Mouse (Mus musculus) heart, embryonic 11.5 days (tissue): ENCODE results near the gene Icmt. TPM values are rescaled to one million over a fixed set of nuclear protein-coding genes. Genes with fewer than 3 reads are reported as not detected.

Experiments used
- ATAC-seq: fragments of 200-750 bp; cut with Nextera tagmentation; replicated peaks from 2 replicates; pipeline ENCODE4 v1.8.0; 2017; ENCODE audit warnings: moderate library complexity; ENCODE audit not compliant: insufficient number of reproducible peaks, low FRiP score, low TSS enrichment
- H3K27ac ChIP-seq: fragments of 300-500 bp; sonication (generic); 2 replicates; pipeline ENCODE4 v1.5.1; 2014; ENCODE audit warnings: mild to moderate bottlenecking, low read depth, low read length
- H3K27me3 ChIP-seq: fragments of 300-500 bp; sonication (generic); 2 replicates; pipeline ENCODE4 v1.6.1; 2014; ENCODE audit warnings: mild to moderate bottlenecking, low read length, mixed read lengths; ENCODE audit not compliant: control insufficient read depth, insufficient read depth
- H3K36me3 ChIP-seq: fragments of 300-500 bp; sonication (generic); 2 replicates; pipeline ENCODE4 v1.6.1; 2014; ENCODE audit warnings: mild to moderate bottlenecking, low read length, moderate library complexity, mixed read lengths; ENCODE audit not compliant: control insufficient read depth, insufficient read depth
- H3K4me1 ChIP-seq: fragments of 300-500 bp; sonication (generic); 2 replicates; pipeline ENCODE4 v1.6.1; 2014; ENCODE audit warnings: low read length; ENCODE audit not compliant: control insufficient read depth, insufficient read depth
- H3K4me2 ChIP-seq: fragments of 300-500 bp; sonication (generic); 2 replicates; pipeline ENCODE4 v1.6.1; 2014; ENCODE audit warnings: mild to moderate bottlenecking, moderate library complexity
- H3K4me3 ChIP-seq: fragments of 300-500 bp; sonication (generic); 2 replicates; pipeline ENCODE4 v1.5.1; 2014; ENCODE audit warnings: low read depth, low read length
- H3K9ac ChIP-seq: fragments of 300-500 bp; sonication (generic); 2 replicates; pipeline ENCODE4 v1.6.1; 2014; ENCODE audit warnings: mild to moderate bottlenecking, low read depth, low read length, moderate library complexity
- H3K9me3 ChIP-seq: fragments of 300-500 bp; sonication (generic); replicated peaks from 2 replicates; pipeline ENCODE4 v1.6.1; 2016; ENCODE audit warnings: low read length; ENCODE audit not compliant: control insufficient read depth
- WGBS: fragments of 180-500 bp; shearing (Covaris S2); extraction: QIAGEN DNeasy Blood & Tissue Kit; methylation state at CpG from one replicate; pipeline ENCODE4 v1.1.7; 2014; ENCODE audit not compliant: insufficient replicate concordance; 5-methylcytosine and 5-hydroxymethylcytosine counted together
- polyA plus RNA-seq: library from polyadenylated mRNA; unstranded; fragments of >200 nt; fragmentation: Nextera tagmentation; extraction: Ambion mirVana; gene quantifications from 2 replicates; pipeline ENCODE4 v1.2.1, GENCODE M21; 2014

The Icmt gene
- polyA plus RNA-seq = 15.9 and 22.6 TPM in 2 replicates

DNA sequence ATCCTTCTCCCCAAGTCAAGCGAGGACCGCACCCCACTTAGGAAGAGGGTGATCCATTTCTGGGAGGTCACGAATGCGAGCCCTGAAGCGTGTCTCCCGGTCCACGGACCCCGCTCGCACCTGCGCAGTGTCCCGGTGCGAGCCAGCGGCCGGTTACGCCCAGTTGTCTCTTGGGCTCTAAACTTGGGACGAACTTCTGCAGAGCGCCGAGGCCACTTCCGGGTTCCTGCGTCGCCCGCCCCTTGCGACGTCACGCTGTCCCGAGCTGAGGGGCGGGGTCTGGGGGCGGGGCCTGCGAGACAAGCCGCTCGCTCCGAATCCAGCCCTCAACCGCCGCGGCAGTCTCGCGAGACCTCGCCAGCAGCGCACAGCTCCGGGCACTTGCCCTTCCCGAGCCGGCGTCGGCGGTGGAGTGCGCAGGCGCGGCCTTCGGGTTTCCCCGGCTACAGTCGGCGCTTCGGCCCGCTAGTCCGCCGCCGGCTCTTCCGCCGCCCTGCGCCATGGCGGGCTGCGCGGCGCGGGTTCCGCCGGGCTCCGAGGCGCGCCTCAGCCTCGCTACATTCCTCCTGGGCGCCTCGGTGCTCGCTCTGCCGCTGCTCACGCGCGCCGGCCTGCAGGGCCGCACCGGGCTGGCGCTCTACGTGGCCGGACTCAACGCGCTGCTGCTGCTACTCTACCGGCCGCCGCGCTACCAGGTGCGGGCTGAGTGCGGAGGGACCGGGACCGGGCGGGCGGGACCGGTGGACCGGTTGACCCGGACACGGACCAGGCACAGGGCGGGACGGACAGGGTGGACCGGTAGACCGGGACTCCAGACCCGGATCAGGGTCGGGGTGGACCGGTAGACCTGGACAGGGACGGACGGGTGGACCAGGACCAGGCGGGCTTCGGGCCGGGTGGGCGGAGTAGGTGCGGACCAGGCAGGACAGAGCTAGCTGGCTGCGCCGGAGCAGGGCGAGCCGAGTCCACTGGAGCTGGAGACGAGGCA, at the start of gene Icmt:
TSS of gene Icmt (plus strand) at position 354 of the 988 bp plus-strand sequence.
- peak within 1 kb of the TSS; percentile 91 for H3K4me2 ChIP-seq
- peaks cover 16% of the 10 kb centered on the region for H3K4me1 ChIP-seq
- peak; percentile 93 for ATAC-seq
- peak within 1 kb of the TSS; percentile 79 for H3K27ac ChIP-seq
- peaks cover 9% of the 10 kb centered on the region; the same call in 1 of the 2 replicates for H3K36me3 ChIP-seq
- H3K27me3 ChIP-seq = peaks cover 18% of the 10 kb centered on the region
- H3K4me3 ChIP-seq = peak within 1 kb of the TSS; percentile 98
- peak within 1 kb of the TSS; percentile 97 for H3K9ac ChIP-seq
- WGBS = under 1% methylated on average over 109 of the region's 119 CpGs
- no peaks in the 10 kb centered on the region for H3K9me3 ChIP-seq

DNA sequence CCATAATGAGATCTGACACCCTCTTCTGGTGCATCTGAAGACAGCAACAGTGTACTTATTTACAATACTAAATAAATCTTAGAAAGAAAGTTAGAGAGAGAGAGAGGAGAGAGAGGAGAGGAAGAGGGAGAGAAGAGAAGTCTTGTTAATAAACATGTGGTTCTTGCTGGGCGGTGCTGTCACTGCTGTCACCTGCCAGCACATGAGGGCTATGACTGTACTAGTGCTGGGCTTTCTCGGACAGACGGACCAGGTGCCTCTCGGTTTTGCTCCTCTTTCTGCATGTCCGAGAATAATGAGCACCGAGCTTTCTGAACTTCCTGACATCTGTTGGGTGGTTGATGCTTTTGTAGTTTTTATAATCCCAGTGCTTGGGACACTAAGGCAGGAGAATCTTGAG, 46.4 kb upstream of the Icmt start:
- H3K4me3 ChIP-seq = no peak overlapping the region
- no peak for ATAC-seq

DNA sequence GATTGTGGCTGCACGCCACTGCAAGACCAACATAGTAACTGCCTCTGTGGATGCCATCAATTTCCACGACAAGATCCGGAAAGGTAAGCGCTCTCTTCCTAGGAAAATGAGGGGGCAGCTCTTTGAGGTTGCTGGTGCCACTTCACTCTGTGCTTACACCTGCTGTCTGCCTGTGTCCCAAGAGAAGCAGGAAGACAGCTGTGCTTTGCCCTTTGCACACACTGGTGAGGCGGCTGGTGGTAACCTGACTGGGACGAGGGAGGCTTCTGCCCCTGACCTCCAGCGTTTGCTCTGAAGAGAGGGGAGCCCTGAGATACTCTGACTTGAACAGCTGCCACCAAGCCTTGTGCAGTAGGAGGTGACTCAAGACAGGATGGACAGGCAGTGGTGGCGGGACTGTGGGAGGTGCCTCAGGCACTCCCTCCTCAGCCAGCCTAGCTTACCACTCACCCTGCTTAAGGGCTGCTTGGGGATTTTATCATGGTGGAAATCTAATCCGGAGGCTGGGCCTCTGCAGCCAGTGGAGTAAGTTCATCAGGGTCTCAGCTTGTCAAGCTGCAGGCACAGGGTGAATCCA, 43.8 kb upstream of the Icmt start:
- no peaks in the 10 kb centered on the region for H3K27me3 ChIP-seq

More for the DNA sequence above, 46.4 kb upstream of the Icmt start:
- Histone ChIP-seq H3K27me3 (no peaks in the 10 kb centered on the region), H3K9me3 (no peaks in the 10 kb centered on the region), H3K4me2 (no peak overlapping the region), H3K36me3 (peaks cover 3% of the 10 kb centered on the region; the same call in 1 of the 2 replicates), H3K4me1 (peaks cover 42% of the 10 kb centered on the region), H3K27ac (no peak overlapping the region), H3K9ac (no peak overlapping the region)
- 85% methylated on average over 6 of the region's 6 CpGs for WGBS

DNA sequence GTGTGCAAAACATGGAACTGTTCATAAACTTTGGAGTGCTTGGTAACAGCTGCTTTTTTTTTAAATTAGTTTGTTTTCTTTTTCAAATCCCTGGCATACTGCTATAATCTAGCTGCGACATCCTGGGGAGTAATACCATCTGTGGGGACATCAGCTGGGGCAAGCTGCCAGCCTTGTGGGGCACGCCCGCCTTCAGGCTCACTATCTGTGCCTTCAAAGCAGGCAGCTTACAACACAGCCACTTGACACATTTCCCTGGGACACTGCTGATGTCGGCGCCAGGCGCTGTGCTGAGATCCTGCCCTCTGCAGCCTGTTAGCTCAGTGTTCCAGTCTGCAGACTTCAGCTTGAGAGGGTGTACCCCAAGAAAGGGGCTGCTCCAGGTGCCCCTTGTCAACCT, 40.0 kb upstream of the Icmt start:
- Histone ChIP-seq H3K27ac (peak overlapping the region; percentile 55), H3K4me3 (no peak overlapping the region), H3K27me3 (no peaks in the 10 kb centered on the region), H3K4me1 (peaks cover 64% of the 10 kb centered on the region), H3K9ac (no peak overlapping the region; the same call in 1 of the 2 replicates), H3K4me2 (no peak overlapping the region), H3K9me3 (no peaks in the 10 kb centered on the region), H3K36me3 (no peaks in the 10 kb centered on the region; the same call in 1 of the 2 replicates)
- ATAC-seq = no peak
- 20% methylated on average over 6 of the region's 6 CpGs for WGBS

More for the DNA sequence above, 43.8 kb upstream of the Icmt start:
- Histone ChIP-seq H3K9me3 (no peaks in the 10 kb centered on the region), H3K27ac (0 out of 2 replicates have a peak overlapping the region, but pooled peaks have one; percentile 1), H3K4me3 (no peak overlapping the region), H3K4me1 (peaks cover 41% of the 10 kb centered on the region), H3K9ac (0 out of 2 replicates have a peak overlapping the region, but pooled peaks have one; percentile 18), H3K4me2 (no peak overlapping the region), H3K36me3 (peaks cover 3% of the 10 kb centered on the region; the same call in 1 of the 2 replicates)
- 61% methylated on average over 9 of the region's 9 CpGs for WGBS
- no peak for ATAC-seq

DNA sequence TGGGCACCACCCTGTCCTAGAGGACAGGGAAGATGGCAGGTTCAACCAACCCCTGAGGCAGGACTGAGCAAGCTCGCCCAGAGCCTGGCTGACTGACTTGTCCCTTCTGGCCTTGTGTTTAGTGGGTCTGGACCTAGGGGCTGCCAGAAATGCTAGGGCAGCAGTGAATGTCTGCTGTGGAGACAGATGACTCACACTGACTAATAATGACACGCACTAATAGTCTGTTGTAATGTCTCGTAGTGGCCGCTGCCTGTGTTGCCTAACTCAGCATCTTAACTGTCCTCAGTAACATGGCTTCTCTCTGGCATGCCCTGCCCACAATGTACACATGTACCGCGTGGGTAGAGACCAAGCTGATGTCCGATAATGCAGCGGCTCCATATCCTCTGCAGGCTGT, 36.6 kb upstream of the Icmt start:
- Histone ChIP-seq H3K4me2 (no peak overlapping the region), H3K4me3 (no peak overlapping the region), H3K36me3 (no peaks in the 10 kb centered on the region; the same call in none of the 2 replicates), H3K9ac (no peak overlapping the region), H3K9me3 (no peaks in the 10 kb centered on the region), H3K27ac (no peak overlapping the region), H3K4me1 (peaks cover 69% of the 10 kb centered on the region), H3K27me3 (no peaks in the 10 kb centered on the region)
- no peak for ATAC-seq
- 88% methylated on average over 8 of the region's 8 CpGs for WGBS

DNA sequence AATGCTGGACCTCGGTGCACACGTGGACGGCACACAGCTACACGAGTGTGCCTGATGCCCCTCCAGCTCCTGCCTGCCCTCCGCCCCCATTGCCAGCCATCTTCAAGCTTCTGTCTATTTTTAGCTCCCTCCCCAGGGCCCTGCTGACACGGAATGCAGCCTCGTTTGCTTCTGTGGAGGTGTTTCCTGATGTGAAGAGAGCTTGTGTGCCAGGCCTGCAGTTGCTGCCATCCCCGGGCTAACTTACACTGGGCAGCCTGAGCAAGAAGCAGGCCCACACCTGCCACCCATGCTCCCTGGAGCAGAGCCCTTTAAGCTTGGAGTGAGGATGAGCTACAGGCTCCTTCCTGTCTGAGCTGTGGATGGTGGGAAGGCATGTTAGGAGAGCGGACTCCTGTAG, 34.8 kb upstream of the Icmt start:
- no peaks in the 10 kb centered on the region; the same call in none of the 2 replicates for H3K36me3 ChIP-seq
- H3K9ac ChIP-seq = peak overlapping the region; percentile 49; the same call in 1 of the 2 replicates
- WGBS = 25% methylated on average over 9 of the region's 9 CpGs
- H3K27ac ChIP-seq = peak overlapping the region; percentile 88
- peaks cover 62% of the 10 kb centered on the region for H3K4me1 ChIP-seq
- ATAC-seq = peak; percentile 2; the same call in 1 of the 2 replicates
- H3K27me3 ChIP-seq = no peaks in the 10 kb centered on the region
- H3K4me2 ChIP-seq = peak overlapping the region; percentile 39
- no peaks in the 10 kb centered on the region for H3K9me3 ChIP-seq
- no peak overlapping the region for H3K4me3 ChIP-seq

DNA sequence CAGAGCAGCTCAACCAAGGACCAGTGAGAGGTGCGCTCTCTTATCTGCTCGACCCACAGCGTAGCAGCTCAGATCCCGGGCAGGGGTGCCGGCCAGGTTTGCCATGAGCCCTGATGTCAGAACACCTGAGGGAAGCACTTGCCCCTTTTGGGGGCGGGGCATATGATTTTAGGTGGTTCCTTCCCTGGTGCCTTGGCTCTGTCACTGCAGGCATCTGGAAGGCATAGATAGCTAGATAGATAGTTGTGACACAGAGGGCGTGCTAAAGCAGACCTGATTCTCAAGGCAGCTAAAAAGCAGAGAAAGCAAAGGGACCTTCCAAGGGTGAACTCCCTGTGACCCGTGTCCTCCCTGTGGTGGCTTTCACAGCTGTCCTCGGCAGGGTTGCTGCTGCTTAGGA, 33.9 kb upstream of the Icmt start:
- 0 out of 2 replicates have a peak overlapping the region, but pooled peaks have one; percentile 29 for H3K9ac ChIP-seq
- H3K4me1 ChIP-seq = peaks cover 55% of the 10 kb centered on the region
- H3K4me3 ChIP-seq = no peak overlapping the region
- WGBS = 43% methylated on average over 9 of the region's 9 CpGs
- H3K4me2 ChIP-seq = 0 out of 2 replicates have a peak overlapping the region, but pooled peaks have one; percentile 36
- no peak for ATAC-seq
- no peaks in the 10 kb centered on the region for H3K27me3 ChIP-seq
- H3K36me3 ChIP-seq = no peaks in the 10 kb centered on the region; the same call in none of the 2 replicates
- peak overlapping the region; percentile 88 for H3K27ac ChIP-seq
- no peaks in the 10 kb centered on the region for H3K9me3 ChIP-seq

DNA sequence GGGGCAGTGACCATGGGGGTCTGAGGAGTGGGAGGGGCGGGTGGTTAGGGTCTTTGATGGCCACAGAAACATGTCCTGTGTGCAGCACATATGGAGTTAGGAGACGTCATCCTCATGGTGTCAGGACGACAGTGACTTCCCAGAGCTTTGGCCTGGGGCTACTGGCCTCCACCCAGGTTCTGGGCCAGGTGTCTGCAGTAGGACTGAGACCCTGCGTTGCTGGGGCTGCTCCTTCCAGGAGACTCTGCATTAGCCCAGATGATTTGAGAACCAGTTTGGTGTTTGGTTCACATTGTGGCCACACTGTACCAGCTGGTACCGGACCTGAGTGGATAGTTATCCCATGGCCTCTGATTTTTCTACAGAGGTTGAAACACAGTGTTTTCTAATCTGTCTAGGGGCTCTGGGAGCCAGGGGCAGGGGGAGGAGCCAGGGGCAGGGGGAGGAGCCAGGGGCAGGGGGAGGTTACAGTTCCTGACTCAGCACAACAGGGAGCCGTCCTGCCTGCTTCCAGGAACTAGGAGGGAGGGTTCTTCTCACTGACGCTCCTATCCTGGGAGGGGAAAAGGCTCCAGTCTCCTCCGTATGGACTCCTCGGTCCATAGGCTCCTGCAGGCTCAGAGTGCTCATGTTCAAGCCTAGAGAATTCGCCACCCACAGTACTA, 33.4 kb upstream of the Icmt start:
- no peaks in the 10 kb centered on the region for H3K9me3 ChIP-seq
- H3K9ac ChIP-seq = peak overlapping the region; percentile 1; the same call in 1 of the 2 replicates
- peak overlapping the region; percentile 36; the same call in 1 of the 2 replicates for H3K4me2 ChIP-seq
- peak overlapping the region; percentile 88 for H3K27ac ChIP-seq
- peak; percentile 60 for ATAC-seq
- no peak overlapping the region for H3K4me3 ChIP-seq
- WGBS = 27% methylated on average over 10 of the region's 10 CpGs
- no peaks in the 10 kb centered on the region; the same call in none of the 2 replicates for H3K36me3 ChIP-seq
- H3K27me3 ChIP-seq = no peaks in the 10 kb centered on the region
- peaks cover 52% of the 10 kb centered on the region for H3K4me1 ChIP-seq
